Mouse (Mus musculus): ENCODE data around the gene Mcoln2.

Mcoln2 gene

GRCm38 (mm10) chr3:146232708-146233107 lies 83.1 kb downstream of the Mcoln2 start:
- no peak for DNase-seq

- DNase-seq = no peak
These were observed 84.1 kb downstream of the Mcoln2 start for GRCm38 (mm10) chr3:146233741-146234140.

DNA sequence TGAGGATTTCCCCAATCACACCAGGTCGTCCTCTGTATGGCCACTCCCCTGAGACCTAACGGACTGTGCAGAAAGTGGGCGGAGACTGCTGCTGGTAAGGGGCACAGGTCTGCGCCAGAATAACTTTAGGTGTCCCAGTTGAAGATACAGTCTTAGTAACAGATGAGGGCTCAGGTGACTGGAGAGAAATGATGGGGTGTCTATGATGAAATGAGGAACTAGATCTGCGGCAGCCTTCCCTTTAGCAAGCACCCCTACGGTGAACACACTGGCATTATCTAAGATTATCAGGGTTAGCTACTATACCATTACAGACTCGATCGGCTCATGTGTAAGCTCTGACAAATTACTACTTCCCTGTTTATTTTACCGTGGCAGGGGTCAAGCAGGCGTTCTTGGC lies 84.9 kb downstream of the Mcoln2 start:
- DNase-seq = no peak

- no peak for DNase-seq
These were observed 86.6 kb downstream of the Mcoln2 start for GRCm38 (mm10) chr3:146236280-146236679.

DNA sequence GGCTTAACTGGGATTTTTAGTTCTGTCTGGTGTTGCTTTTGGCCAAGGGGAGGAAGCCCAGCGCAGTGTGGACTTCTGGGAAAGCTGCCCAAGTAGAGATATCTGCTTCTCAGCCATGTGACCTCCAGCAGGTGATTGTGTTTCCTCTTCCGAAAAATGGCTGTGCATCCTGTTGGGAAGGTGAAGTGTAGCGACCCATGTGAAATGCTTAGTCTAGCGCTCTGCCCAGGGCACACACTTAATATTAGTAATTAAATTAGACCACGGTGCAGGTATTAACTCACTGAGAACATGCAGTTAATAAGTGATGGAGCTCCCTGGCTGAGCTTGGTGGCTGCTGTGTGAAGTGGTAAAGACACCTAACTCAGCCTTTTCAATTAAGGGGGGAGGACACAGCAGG lies 88.0 kb downstream of the Mcoln2 start:
- DNase-seq = no peak

GRCm38 (mm10) chr3:146244630-146245029 lies 95.0 kb downstream of the Mcoln2 start:
- no peak for DNase-seq
